Mouse (Mus musculus): ENCODE data around the gene Prkca. TPM values are rescaled to one million over a fixed set of nuclear protein-coding genes. Genes with fewer than 3 reads are reported as not detected.

The Prkca gene
- total RNA-seq, 2 experiments from 2014 or later = 33.5 to 49.2 TPM

GRCm38 (mm10) chr11:108148491-108148890 is 195.2 kb downstream of the Prkca start:
- intact Hi-C loops (cut with DNase I) = no loop called here
- DNase-seq = no peak

GRCm38 (mm10) chr11:108145752-108146496 is 197.8 kb downstream of the Prkca start:
- no peak for DNase-seq
- intact Hi-C loops (cut with DNase I) = no loop called here

- intact Hi-C loops (cut with DNase I) = no loop called here
- no peak for DNase-seq
These were observed 198.6 kb downstream of the Prkca start for GRCm38 (mm10) chr11:108145128-108145527.

GRCm38 (mm10) chr11:108143739-108144138 is 200.0 kb downstream of the Prkca start:
- no peak for DNase-seq
- intact Hi-C loops (cut with DNase I) = no loop called here

- intact Hi-C loops (cut with DNase I) = no loop called here
These were observed 203.7 kb downstream of the Prkca start for GRCm38 (mm10) chr11:108140028-108140427.

GRCm38 (mm10) chr11:108136341-108136740 is 207.4 kb downstream of the Prkca start:
- no peak for DNase-seq
- intact Hi-C loops (cut with DNase I) = no loop called here

More at GRCm38 (mm10) chr11:108140028-108140427, 203.7 kb downstream of the Prkca start:
- DNase-seq = no peak

- DNase-seq = no peak
- intact Hi-C loops (cut with DNase I) = no loop called here
These were observed 208.1 kb downstream of the Prkca start for GRCm38 (mm10) chr11:108135407-108136159.

- DNase-seq = peak; percentile 53 to 73
- intact Hi-C loops (cut with DNase I) = loop anchor here (1.0 to 5.0 kb wide), 2 partner anchors 101 to 250 kb away; no protein-coding TSS in a partner anchor
These were observed 215.1 kb downstream of the Prkca start for GRCm38 (mm10) chr11:108128593-108128992.

GRCm38 (mm10) chr11:108127908-108128307 is 215.8 kb downstream of the Prkca start:
- DNase-seq = no peak
- intact Hi-C loops (cut with DNase I) = loop anchor here (1.0 to 5.0 kb wide), 2 partner anchors 101 to 250 kb away; no protein-coding TSS in a partner anchor

GRCm38 (mm10) chr11:108122486-108122885 is 221.2 kb downstream of the Prkca start:
- no peak for DNase-seq

GRCm38 (mm10) chr11:108120708-108121107 is 223.0 kb downstream of the Prkca start:
- intact Hi-C loops (cut with DNase I) = no loop called here
- no peak for DNase-seq

More at GRCm38 (mm10) chr11:108122486-108122885, 221.2 kb downstream of the Prkca start:
- intact Hi-C loops (cut with DNase I) = no loop called here

- intact Hi-C loops (cut with DNase I) = no loop called here
- no peak for DNase-seq
These were observed 223.9 kb downstream of the Prkca start for GRCm38 (mm10) chr11:108119785-108120184.

GRCm38 (mm10) chr11:108118814-108119213 is 224.9 kb downstream of the Prkca start:
- no peak for DNase-seq
- intact Hi-C loops (cut with DNase I) = no loop called here

GRCm38 (mm10) chr11:108118221-108118620 is 225.5 kb downstream of the Prkca start:
- intact Hi-C loops (cut with DNase I) = no loop called here
- DNase-seq = no peak

GRCm38 (mm10) chr11:108117360-108118050 is 226.2 kb downstream of the Prkca start:
- intact Hi-C loops (cut with DNase I) = no loop called here

GRCm38 (mm10) chr11:108114091-108114490 is 229.6 kb downstream of the Prkca start:
- DNase-seq = no peak
- intact Hi-C loops (cut with DNase I) = no loop called here

More at GRCm38 (mm10) chr11:108117360-108118050, 226.2 kb downstream of the Prkca start:
- DNase-seq = no peak

- DNase-seq = no peak
- intact Hi-C loops (cut with DNase I) = no loop called here
These were observed 231.3 kb downstream of the Prkca start for GRCm38 (mm10) chr11:108112437-108112836.

GRCm38 (mm10) chr11:108104085-108104484 is 239.6 kb downstream of the Prkca start:
- no peak for DNase-seq
- intact Hi-C loops (cut with DNase I) = no loop called here

GRCm38 (mm10) chr11:108101280-108101950 is 242.3 kb downstream of the Prkca start:
- no peak for DNase-seq
- intact Hi-C loops (cut with DNase I) = no loop called here

GRCm38 (mm10) chr11:108098306-108098705 is 245.4 kb downstream of the Prkca start:
- intact Hi-C loops (cut with DNase I) = no loop called here
- DNase-seq = no peak
